Mouse (Mus musculus) ES-Bruce4 (cell line): Measurements from ENCODE around the gene Daam1. TPM values are rescaled to one million over a fixed set of nuclear protein-coding genes. Genes with fewer than 3 reads are reported as not detected.

ENCODE experiments used
- H3K27ac ChIP-seq: 2 replicates; pipeline ENCODE4 v1.5.1; 2012; ENCODE audit warnings: low read length, inconsistent platforms; ENCODE audit not compliant: insufficient read depth
- H3K27me3 ChIP-seq: 2 replicates; pipeline ENCODE4 v1.6.1; 2012; ENCODE audit warnings: mild to moderate bottlenecking, low read length, inconsistent platforms; ENCODE audit not compliant: control insufficient read depth, poor library complexity, insufficient read depth, severe bottlenecking
- H3K36me3 ChIP-seq: 2 replicates; pipeline ENCODE4 v1.6.1; 2012; ENCODE audit warnings: inconsistent platforms, mild to moderate bottlenecking, low read length, moderate library complexity; ENCODE audit not compliant: control insufficient read depth, poor library complexity, insufficient read depth, severe bottlenecking
- H3K4me1 ChIP-seq: one replicate; pipeline ENCODE4 v1.8.1; 2011; ENCODE audit warnings: low read length; ENCODE audit not compliant: control insufficient read depth, insufficient read depth
- H3K4me3 ChIP-seq: 2 replicates; pipeline ENCODE4 v1.5.1; 2011; ENCODE audit warnings: low read depth, mild to moderate bottlenecking, low read length
- H3K9ac ChIP-seq: 2 replicates; pipeline ENCODE4 v1.6.1; 2012; ENCODE audit warnings: low read depth, mild to moderate bottlenecking, inconsistent platforms; ENCODE audit not compliant: poor library complexity, severe bottlenecking
- H3K9me3 ChIP-seq: replicated peaks from 2 replicates; pipeline ENCODE4 v1.6.1; 2012; ENCODE audit warnings: mild to moderate bottlenecking, low read length, inconsistent platforms; ENCODE audit not compliant: control insufficient read depth, poor library complexity, insufficient read depth, severe bottlenecking
- CTCF ChIP-seq: IDR thresholded peaks from one replicate; pipeline ENCODE4 v1.8.1; 2011; ENCODE audit warnings: low read depth, low read length
- EP300 ChIP-seq: IDR thresholded peaks from 2 replicates; pipeline ENCODE4 v1.6.1; 2011; ENCODE audit warnings: low read depth, low read length; ENCODE audit not compliant: insufficient read depth
- POLR2A ChIP-seq: IDR thresholded peaks from one replicate; pipeline ENCODE4 v1.8.1; 2011; ENCODE audit warnings: low read length; ENCODE audit not compliant: insufficient read depth
- polyA plus RNA-seq: library from polyadenylated mRNA; stranded (reverse); fragments of >200 nt; gene quantifications from 2 replicates; pipeline ENCODE4 v1.2.4, GENCODE M21; 2011; ENCODE audit warnings: low read depth; ENCODE audit not compliant: missing spikeins, insufficient read depth, insufficient read length

Daam1 gene
- polyA plus RNA-seq, 1 experiment, result 33.0 TPM

DNA sequence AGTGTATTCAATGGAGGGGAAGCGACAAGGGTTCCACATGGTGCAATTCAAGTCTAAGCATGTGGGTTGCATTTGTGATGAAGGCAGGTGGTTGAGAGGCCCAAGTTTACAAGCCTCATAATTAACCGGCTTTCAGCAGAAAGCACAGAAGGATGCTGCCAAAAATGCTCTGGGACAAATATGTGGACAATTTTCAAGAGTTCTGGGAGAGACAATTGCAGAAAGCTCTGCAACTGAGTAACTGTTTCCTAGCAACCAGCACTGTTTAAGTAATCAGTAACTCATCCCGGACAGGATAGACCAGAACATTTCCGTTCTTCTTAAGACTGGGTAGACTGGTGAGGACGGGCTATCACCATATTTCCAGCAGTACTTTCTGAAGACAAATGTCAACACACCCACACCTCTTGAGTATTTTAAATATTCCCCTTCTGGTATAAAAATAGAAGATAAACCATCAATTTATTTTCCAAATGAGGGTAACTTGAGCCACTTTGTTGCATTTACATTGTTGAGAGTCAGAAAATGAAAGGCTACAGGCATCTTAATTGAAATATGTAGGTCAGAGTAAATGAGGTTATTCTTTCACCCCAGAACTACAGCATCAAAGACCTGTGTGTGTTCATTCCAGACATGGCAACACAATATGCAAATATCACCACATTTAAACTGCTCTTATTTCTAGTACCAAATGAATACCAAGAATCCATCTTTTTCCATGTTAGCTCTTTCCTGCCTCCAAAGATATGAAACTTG, 123.5 kb downstream of the Daam1 start:
- no peaks in the 10 kb centered on the region for H3K9me3 ChIP-seq
- H3K27me3 ChIP-seq, result no peaks in the 10 kb centered on the region
- H3K4me1 ChIP-seq, result no peaks in the 10 kb centered on the region
- no peak for TF ChIP-seq EP300
- TF ChIP-seq CTCF, result no peak
- no peak for TF ChIP-seq POLR2A
- no peak overlapping the region for H3K9ac ChIP-seq
- no peak overlapping the region for H3K4me3 ChIP-seq
- H3K36me3 ChIP-seq, result peaks cover 5% of the 10 kb centered on the region; the same call in 1 of the 2 replicates
- H3K27ac ChIP-seq, result no peak overlapping the region

DNA sequence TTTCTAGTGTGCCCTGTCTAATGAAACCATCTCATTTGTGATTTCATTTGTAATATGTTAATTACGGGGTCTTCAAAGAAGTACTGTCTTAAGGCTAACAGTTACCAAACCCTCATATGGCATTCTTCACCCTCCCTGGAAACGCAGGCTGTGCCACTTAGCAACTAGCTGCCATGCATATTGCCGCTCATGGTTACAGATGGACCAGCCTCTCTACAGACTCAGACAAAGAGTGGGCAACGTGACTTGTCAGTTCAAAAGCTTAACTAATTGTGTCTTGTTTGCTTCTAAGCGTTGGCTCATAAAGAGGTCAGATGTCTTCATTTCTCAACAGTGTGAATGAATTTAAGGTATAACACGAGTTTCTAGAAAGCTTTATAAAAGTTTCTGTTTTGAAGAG, 126.1 kb downstream of the Daam1 start:
- no peaks in the 10 kb centered on the region for H3K4me1 ChIP-seq
- H3K27ac ChIP-seq, result no peak overlapping the region
- H3K36me3 ChIP-seq, result no peaks in the 10 kb centered on the region
- no peaks in the 10 kb centered on the region for H3K27me3 ChIP-seq
- H3K9me3 ChIP-seq, result no peaks in the 10 kb centered on the region
- no peak overlapping the region for H3K9ac ChIP-seq
- no peak overlapping the region for H3K4me3 ChIP-seq
- TF ChIP-seq CTCF, result no peak
- no peak for TF ChIP-seq EP300
- no peak for TF ChIP-seq POLR2A

DNA sequence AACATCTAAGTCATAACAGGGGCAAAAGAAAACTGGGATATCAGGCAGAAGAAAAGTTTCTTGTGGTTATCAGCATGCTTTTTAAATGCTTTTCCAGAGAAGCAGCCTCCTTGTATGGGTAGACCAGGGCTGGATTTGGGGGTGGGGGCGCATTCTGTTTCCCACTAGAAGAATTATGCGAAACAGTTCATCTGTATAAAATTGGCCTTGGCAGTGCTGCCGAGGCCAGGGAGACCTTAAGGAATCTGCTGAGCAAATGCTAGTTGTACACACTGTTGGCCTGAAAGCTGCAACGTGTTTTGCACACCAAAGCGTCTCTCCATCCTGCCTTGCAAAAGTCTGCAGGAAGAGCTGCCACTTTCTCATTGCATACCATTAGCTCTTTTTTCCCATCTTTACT, 126.6 kb downstream of the Daam1 start:
- Histone ChIP-seq H3K4me1 (no peaks in the 10 kb centered on the region), H3K27me3 (no peaks in the 10 kb centered on the region), H3K9ac (no peak overlapping the region), H3K36me3 (no peaks in the 10 kb centered on the region), H3K4me3 (no peak overlapping the region), H3K9me3 (no peaks in the 10 kb centered on the region), H3K27ac (no peak overlapping the region)
- TF ChIP-seq CTCF (no peak), EP300 (no peak), POLR2A (no peak)

DNA sequence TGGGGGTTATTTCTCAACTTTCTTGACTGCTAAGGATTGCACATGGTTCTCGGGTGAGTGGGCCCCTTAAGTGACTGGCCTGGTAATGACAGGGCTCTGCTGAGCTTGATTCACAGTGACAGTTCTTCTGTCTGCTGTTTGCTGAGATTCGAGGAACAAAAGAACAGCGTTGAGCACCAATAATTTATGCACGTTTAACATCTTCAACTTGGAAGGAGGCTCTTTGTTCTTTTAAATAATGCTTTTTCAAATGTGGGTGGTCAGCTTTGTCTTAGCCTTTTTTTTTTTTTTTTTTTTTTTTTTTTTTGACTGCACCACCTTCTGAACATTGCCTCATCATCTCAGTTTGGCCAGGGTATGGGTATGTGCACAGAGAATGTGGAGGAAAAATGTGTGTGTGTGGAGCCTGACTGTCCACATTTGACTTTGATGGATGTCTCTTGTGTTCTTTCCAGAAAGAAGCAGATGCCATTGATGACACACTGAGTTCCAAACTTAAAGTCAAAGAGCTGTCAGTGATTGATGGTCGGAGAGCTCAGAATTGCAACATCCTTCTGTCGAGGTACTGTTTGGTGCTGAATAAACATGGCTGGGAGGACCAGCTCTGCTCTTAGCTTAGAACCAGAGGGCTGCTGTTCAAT, 128.6 kb downstream of the Daam1 start:
- no peak for TF ChIP-seq POLR2A
- no peak overlapping the region for H3K27ac ChIP-seq

DNA sequence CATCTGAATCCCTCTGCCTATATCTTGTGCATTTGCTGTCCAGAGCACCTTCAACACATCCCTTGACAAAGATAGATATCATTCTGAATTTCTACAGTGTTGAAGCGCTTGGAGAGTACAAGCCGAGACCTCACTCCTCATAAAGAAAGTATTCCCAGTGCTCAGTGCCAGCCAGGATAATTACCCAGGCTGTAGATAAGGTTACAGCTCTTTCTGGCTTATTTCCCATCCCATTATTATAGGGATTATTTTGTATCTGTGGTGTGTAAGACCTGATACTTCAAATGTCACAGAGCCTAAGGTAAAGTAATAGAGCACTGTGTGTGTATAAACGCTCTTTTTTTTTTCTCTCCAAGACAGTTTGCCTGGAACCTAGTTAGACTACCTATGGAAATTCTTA, 130.8 kb downstream of the Daam1 start:
- no peaks in the 10 kb centered on the region for H3K9me3 ChIP-seq
- no peak overlapping the region for H3K4me3 ChIP-seq
- no peak for TF ChIP-seq EP300
- no peak for TF ChIP-seq CTCF
- TF ChIP-seq POLR2A, result no peak
- no peak overlapping the region for H3K27ac ChIP-seq
- H3K4me1 ChIP-seq, result no peaks in the 10 kb centered on the region
- H3K36me3 ChIP-seq, result no peaks in the 10 kb centered on the region
- H3K27me3 ChIP-seq, result no peaks in the 10 kb centered on the region
- H3K9ac ChIP-seq, result no peak overlapping the region

More for the DNA sequence above, 128.6 kb downstream of the Daam1 start:
- H3K9me3 ChIP-seq, result no peaks in the 10 kb centered on the region
- H3K27me3 ChIP-seq, result no peaks in the 10 kb centered on the region
- no peak overlapping the region for H3K9ac ChIP-seq
- no peak overlapping the region for H3K4me3 ChIP-seq
- no peaks in the 10 kb centered on the region for H3K36me3 ChIP-seq
- no peaks in the 10 kb centered on the region for H3K4me1 ChIP-seq

DNA sequence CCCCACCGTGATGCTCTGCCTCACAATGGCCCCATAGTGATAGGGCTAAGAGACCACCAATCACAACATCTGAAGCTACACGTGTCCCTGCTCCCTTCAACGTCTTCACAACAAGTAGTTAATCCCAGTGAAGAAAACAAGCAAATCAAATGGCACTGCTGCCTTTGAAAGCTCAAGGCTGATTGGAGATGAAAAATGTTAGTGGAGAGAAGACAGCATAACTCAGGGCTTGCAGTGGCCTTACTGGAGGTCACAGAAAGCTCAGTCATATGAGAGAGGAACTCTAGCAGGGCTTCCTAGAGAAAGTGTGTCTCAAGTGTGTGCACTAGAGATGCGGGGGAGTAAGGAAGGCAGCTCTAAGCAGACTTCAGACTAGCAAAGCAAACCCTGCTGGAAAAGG, 131.7 kb downstream of the Daam1 start:
- no peak for TF ChIP-seq CTCF
- no peak for TF ChIP-seq POLR2A
- TF ChIP-seq EP300, result no peak
- Histone ChIP-seq H3K4me1 (no peaks in the 10 kb centered on the region), H3K4me3 (no peak overlapping the region), H3K9me3 (no peaks in the 10 kb centered on the region), H3K27me3 (no peaks in the 10 kb centered on the region), H3K36me3 (no peaks in the 10 kb centered on the region), H3K9ac (no peak overlapping the region), H3K27ac (no peak overlapping the region)
